Mouse (Mus musculus) heart, embryonic 12.5 days (tissue): ENCODE measurements around the gene Dlgap5. TPM values are rescaled to one million over a fixed set of nuclear protein-coding genes. Genes with fewer than 3 reads are reported as not detected.
A peak's percentile ranks its signal among the peaks of the same experiment; 100 is the strongest.

Source experiments
- ATAC-seq: fragments of 200-750 bp; cut with Nextera tagmentation; 2 replicates; pipeline ENCODE4 v1.8.0; 2017; ENCODE audit warnings: moderate TSS enrichment, moderate library complexity; ENCODE audit not compliant: insufficient number of reproducible peaks, low FRiP score
- H3K27ac ChIP-seq: fragments of 300-500 bp; sonication (generic); 2 replicates; pipeline ENCODE4 v1.5.1; 2016; ENCODE audit warnings: mild to moderate bottlenecking, moderate library complexity; ENCODE audit not compliant: poor library complexity, severe bottlenecking
- H3K27me3 ChIP-seq: fragments of 300-500 bp; sonication (generic); replicated peaks from 2 replicates; pipeline ENCODE4 v1.6.1; 2016; ENCODE audit warnings: mild to moderate bottlenecking, moderate library complexity
- H3K36me3 ChIP-seq: fragments of 300-500 bp; sonication (generic); 2 replicates; pipeline ENCODE4 v1.6.1; 2016; ENCODE audit warnings: mild to moderate bottlenecking, moderate library complexity
- H3K4me1 ChIP-seq: fragments of 300-500 bp; sonication (generic); replicated peaks from 2 replicates; pipeline ENCODE4 v1.6.1; 2016; ENCODE audit warnings: mild to moderate bottlenecking
- H3K4me2 ChIP-seq: fragments of 300-500 bp; sonication (generic); 2 replicates; pipeline ENCODE4 v1.6.1; 2016; ENCODE audit warnings: mild to moderate bottlenecking, moderate library complexity
- H3K4me3 ChIP-seq: fragments of 300-500 bp; sonication (generic); 2 replicates; pipeline ENCODE4 v1.5.1; 2016; ENCODE audit warnings: mild to moderate bottlenecking
- H3K9ac ChIP-seq: fragments of 300-500 bp; sonication (generic); 2 replicates; pipeline ENCODE4 v1.6.1; 2016; ENCODE audit warnings: mild to moderate bottlenecking, moderate library complexity
- H3K9me3 ChIP-seq: fragments of 300-500 bp; sonication (generic); replicated peaks from 2 replicates; pipeline ENCODE4 v1.6.1; 2016; ENCODE audit warnings: mild to moderate bottlenecking, moderate library complexity
- WGBS: fragments of 180-500 bp; shearing (Covaris S2); methylation state at CpG from one replicate; pipeline ENCODE4 v1.1.7; 2016; 5-methylcytosine and 5-hydroxymethylcytosine counted together
- polyA plus RNA-seq: library from polyadenylated mRNA; unstranded; fragments of >200 nt; fragmentation: Nextera tagmentation; extraction: Ambion mirVana; gene quantifications from 2 replicates; pipeline ENCODE4 v1.2.1, GENCODE M21; 2016

The Dlgap5 gene
- polyA plus RNA-seq, 1 experiment from 2014 or later, result 45.7 TPM

GRCm38 (mm10) chr14:47438947-47439346 is 20.7 kb upstream of the Dlgap5 start:
- H3K27ac ChIP-seq, result no peak overlapping the region
- H3K36me3 ChIP-seq, result no peaks in the 10 kb centered on the region
- no peak overlapping the region for H3K9ac ChIP-seq
- H3K4me1 ChIP-seq, result no peaks in the 10 kb centered on the region
- H3K4me3 ChIP-seq, result no peak overlapping the region
- ATAC-seq, result no peak
- H3K9me3 ChIP-seq, result peaks cover 12% of the 10 kb centered on the region; the same call in 1 of the 2 replicates
- H3K4me2 ChIP-seq, result no peak overlapping the region
- 64% methylated on average over 3 of the region's 3 CpGs for WGBS
- no peaks in the 10 kb centered on the region for H3K27me3 ChIP-seq

DNA sequence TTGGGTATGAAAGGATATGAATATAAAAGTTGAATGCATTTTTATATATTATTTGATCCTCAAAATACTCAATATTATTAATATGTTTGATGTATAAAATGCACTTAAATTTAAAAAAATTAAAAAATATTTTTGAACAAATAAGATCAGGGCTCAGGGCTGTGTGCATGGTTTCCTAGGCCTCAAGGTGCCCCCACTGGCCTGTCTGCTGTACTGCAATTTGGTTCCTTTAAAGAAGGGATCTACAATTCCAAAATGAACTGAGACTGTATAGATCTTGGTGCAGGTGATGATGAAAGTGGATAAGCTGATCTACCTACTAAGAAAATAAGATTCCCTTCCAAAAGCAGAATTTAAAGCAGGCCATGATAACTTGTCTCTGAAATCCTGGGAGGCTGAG is 14.8 kb upstream of the Dlgap5 start:
- H3K4me2 ChIP-seq, result no peak overlapping the region
- no peak for ATAC-seq
- no peaks in the 10 kb centered on the region for H3K27me3 ChIP-seq
- no peaks in the 10 kb centered on the region for H3K36me3 ChIP-seq
- 0 out of 2 replicates have a peak, but pooled peaks cover 2% of the 10 kb centered on the region for H3K9me3 ChIP-seq
- H3K4me3 ChIP-seq, result no peak overlapping the region
- no peak overlapping the region for H3K9ac ChIP-seq
- no peaks in the 10 kb centered on the region for H3K4me1 ChIP-seq
- no peak overlapping the region for H3K27ac ChIP-seq

- Histone ChIP-seq H3K27me3 (no peaks in the 10 kb centered on the region), H3K4me3 (no peak overlapping the region), H3K9ac (no peak overlapping the region), H3K9me3 (no peaks in the 10 kb centered on the region), H3K36me3 (no peaks in the 10 kb centered on the region), H3K4me2 (no peak overlapping the region), H3K27ac (no peak overlapping the region), H3K4me1 (peaks cover 7% of the 10 kb centered on the region)
- 63% methylated on average over 4 of the region's 4 CpGs for WGBS
- ATAC-seq, result no peak
Observed at GRCm38 (mm10) chr14:47422466-47422865, 4.3 kb upstream of the Dlgap5 start.

- no peak for ATAC-seq
- Histone ChIP-seq H3K4me1 (peaks cover 15% of the 10 kb centered on the region), H3K4me3 (no peak overlapping the region), H3K27ac (no peak overlapping the region), H3K27me3 (no peaks in the 10 kb centered on the region), H3K9me3 (no peaks in the 10 kb centered on the region), H3K9ac (no peak overlapping the region), H3K36me3 (no peaks in the 10 kb centered on the region), H3K4me2 (no peak overlapping the region)
- WGBS, result 40% methylated on average over 2 of the region's 2 CpGs
Observed at GRCm38 (mm10) chr14:47421606-47422005, 3.4 kb upstream of the Dlgap5 start.

DNA sequence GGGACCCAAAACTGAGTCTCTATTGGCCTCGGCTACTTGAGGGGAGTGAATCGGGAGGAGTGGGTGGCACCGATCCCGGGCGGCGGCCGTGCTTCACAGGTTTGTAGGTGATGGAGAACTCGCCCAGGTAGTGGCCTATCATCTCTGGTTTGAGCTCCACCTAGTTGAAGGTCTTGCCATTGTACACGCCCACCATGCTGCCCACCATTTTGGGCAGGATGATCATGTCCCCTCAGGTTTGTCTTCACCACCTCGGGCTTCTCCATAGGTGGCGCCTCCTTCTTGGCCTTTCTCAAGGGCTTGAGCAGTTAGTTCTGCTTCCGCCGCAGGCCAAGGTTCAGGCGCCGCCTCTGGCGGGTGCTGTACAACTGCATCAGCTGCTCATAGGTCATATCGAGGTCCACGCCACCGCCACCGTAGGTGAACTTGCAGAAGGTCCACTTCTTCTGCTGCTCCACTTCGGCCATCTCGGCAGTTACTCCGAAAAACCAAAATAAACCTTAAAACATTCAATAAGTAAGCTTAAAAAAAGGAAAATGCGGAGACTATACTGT is 1.6 kb upstream of the Dlgap5 start:
- Histone ChIP-seq H3K27ac (no peak overlapping the region), H3K36me3 (peaks cover 15% of the 10 kb centered on the region), H3K4me3 (no peak overlapping the region), H3K9me3 (no peaks in the 10 kb centered on the region), H3K4me1 (peaks cover 15% of the 10 kb centered on the region), H3K27me3 (no peaks in the 10 kb centered on the region), H3K4me2 (no peak overlapping the region), H3K9ac (no peak overlapping the region)
- no peak for ATAC-seq
- WGBS, result 85% methylated on average over 24 of the region's 24 CpGs

DNA sequence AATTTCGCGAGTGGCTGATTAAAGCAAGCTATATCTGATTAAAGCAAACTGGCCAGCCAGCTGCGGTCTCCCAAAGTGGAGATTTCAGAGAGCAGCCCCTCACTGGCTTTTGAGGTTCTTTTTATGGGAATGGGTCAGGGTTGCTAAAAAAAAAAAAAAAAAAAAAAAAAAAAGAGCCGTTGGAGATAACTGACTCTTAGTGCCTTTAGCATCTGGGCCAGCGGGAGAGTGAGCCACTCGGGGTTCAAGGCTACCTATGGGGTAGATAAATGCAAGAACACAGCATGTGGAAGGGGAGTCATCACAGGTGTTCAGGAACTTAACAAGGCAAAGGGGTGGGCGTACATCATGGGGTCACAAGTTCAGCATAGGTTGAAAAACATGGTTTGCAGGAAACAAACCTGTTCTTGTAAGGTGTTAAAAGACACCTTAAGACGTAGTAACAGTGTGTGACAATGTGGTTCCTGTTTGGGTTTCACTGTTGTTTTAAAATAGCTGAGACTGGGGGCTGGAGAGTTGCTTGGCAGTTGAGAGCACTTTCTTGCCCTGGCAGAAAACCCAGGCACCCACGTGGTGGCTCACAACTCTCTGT is 923 bp upstream of the Dlgap5 start:
- Histone ChIP-seq H3K4me2 (no peak overlapping the region), H3K36me3 (peaks cover 21% of the 10 kb centered on the region), H3K27me3 (no peaks in the 10 kb centered on the region), H3K4me1 (peaks cover 15% of the 10 kb centered on the region), H3K9me3 (no peaks in the 10 kb centered on the region), H3K9ac (no peak overlapping the region), H3K4me3 (no peak overlapping the region), H3K27ac (no peak overlapping the region)
- 81% methylated on average over 9 of the region's 9 CpGs for WGBS
- ATAC-seq, result no peak

GRCm38 (mm10) chr14:47418666-47418991 is 422 bp upstream of the Dlgap5 start:
- Histone ChIP-seq H3K4me3 (peak overlapping the region; percentile 79), H3K9ac (peak overlapping the region; percentile 72), H3K27me3 (no peaks in the 10 kb centered on the region), H3K36me3 (peaks cover 26% of the 10 kb centered on the region), H3K9me3 (no peaks in the 10 kb centered on the region), H3K4me2 (peak overlapping the region; percentile 82), H3K27ac (no peak overlapping the region), H3K4me1 (peaks cover 15% of the 10 kb centered on the region)
- 44% methylated on average over 5 of the region's 5 CpGs for WGBS
- no peak for ATAC-seq

GRCm38 (mm10) chr14:47417346-47417745 is 861 bp downstream of the Dlgap5 start:
- 31% methylated on average over 3 of the region's 3 CpGs for WGBS
- ATAC-seq, result no peak

DNA sequence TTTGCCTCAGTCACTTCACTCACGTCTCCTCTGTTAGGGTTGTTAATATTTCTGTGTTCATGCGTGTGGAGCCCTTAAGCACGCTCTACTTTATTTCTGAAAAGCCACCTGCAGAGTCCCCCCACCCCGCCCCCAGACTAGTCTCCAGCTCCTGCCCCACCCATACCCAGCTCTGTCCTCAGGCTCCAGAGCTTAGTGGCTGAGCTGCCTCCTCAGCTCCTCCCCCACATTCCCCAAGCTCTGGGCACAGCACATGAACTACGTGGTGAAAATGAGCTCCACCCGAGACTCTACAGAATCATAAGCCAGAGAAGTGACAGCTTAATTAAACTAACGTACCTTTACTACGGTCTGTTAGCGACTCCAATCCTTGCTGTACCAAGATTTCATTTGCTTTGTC is 12.2 kb downstream of the Dlgap5 start:
- WGBS, result 85% methylated on average over 9 of the region's 9 CpGs
- H3K9me3 ChIP-seq, result no peaks in the 10 kb centered on the region
- H3K9ac ChIP-seq, result no peak overlapping the region
- no peak overlapping the region for H3K27ac ChIP-seq
- H3K4me1 ChIP-seq, result no peaks in the 10 kb centered on the region
- no peak overlapping the region for H3K4me2 ChIP-seq
- H3K36me3 ChIP-seq, result peaks cover 94% of the 10 kb centered on the region
- no peaks in the 10 kb centered on the region for H3K27me3 ChIP-seq
- H3K4me3 ChIP-seq, result no peak overlapping the region
- no peak for ATAC-seq

More at GRCm38 (mm10) chr14:47417346-47417745, 861 bp downstream of the Dlgap5 start:
- H3K9ac ChIP-seq, result peak overlapping the region; percentile 72
- H3K27me3 ChIP-seq, result no peaks in the 10 kb centered on the region
- H3K4me3 ChIP-seq, result peak overlapping the region; percentile 79
- H3K4me1 ChIP-seq, result peaks cover 15% of the 10 kb centered on the region
- no peaks in the 10 kb centered on the region for H3K9me3 ChIP-seq
- peak overlapping the region; percentile 82 for H3K4me2 ChIP-seq
- H3K36me3 ChIP-seq, result peaks cover 37% of the 10 kb centered on the region
- H3K27ac ChIP-seq, result no peak overlapping the region

GRCm38 (mm10) chr14:47402735-47403134 is 15.5 kb downstream of the Dlgap5 start:
- Histone ChIP-seq H3K27ac (no peak overlapping the region), H3K27me3 (no peaks in the 10 kb centered on the region), H3K9ac (no peak overlapping the region), H3K36me3 (peaks cover 88% of the 10 kb centered on the region), H3K4me1 (no peaks in the 10 kb centered on the region), H3K4me2 (no peak overlapping the region), H3K4me3 (no peak overlapping the region), H3K9me3 (no peaks in the 10 kb centered on the region)
- 91% methylated on average over 8 of the region's 8 CpGs for WGBS
- no peak for ATAC-seq

GRCm38 (mm10) chr14:47396165-47396652 is 22.0 kb downstream of the Dlgap5 start:
- H3K4me1 ChIP-seq, result no peaks in the 10 kb centered on the region
- no peaks in the 10 kb centered on the region for H3K9me3 ChIP-seq
- no peak for ATAC-seq
- H3K27me3 ChIP-seq, result no peaks in the 10 kb centered on the region
- H3K36me3 ChIP-seq, result peaks cover 82% of the 10 kb centered on the region
- H3K9ac ChIP-seq, result no peak overlapping the region
- no peak overlapping the region for H3K4me2 ChIP-seq
- H3K4me3 ChIP-seq, result no peak overlapping the region
- H3K27ac ChIP-seq, result no peak overlapping the region
- WGBS, result 74% methylated on average over 5 of the region's 5 CpGs
